Mouse (Mus musculus): ENCODE measurements at regions not wholly inside any gene's neighbourhood (a gene's known extent, or its start where the extent isn't known, plus 50 kb on each side); places are given as distances from the start of the nearest gene placed in this dataset.

- WGBS, result 61% methylated on average over 12 of the region's 12 CpGs
These were observed 67.1 kb upstream of the Ctnnb1 start for GRCm38 (mm10) chr9:120861788-120862345.

GRCm38 (mm10) chr9:120864410-120864809 is 64.6 kb upstream of the Ctnnb1 start:
- 71% methylated on average over 3 of the region's 3 CpGs for WGBS
- Histone ChIP-seq H3K9me3 (no peaks in the 10 kb centered on the region), H3K27ac (no peak overlapping the region), H3K4me3 (replicated peaks) (no peak overlapping the region), H3K9ac (no peak overlapping the region), H3K4me1 (replicated peaks) (peaks cover 13% of the 10 kb centered on the region), H3K4me2 (replicated peaks) (no peak overlapping the region), H3K36me3 (no peaks in the 10 kb centered on the region), H3K27me3 (replicated peaks) (no peaks in the 10 kb centered on the region)
- no peak for ATAC-seq

More at GRCm38 (mm10) chr9:120861788-120862345, 67.1 kb upstream of the Ctnnb1 start:
- Histone ChIP-seq H3K4me3 (replicated peaks) (no peak overlapping the region), H3K36me3 (no peaks in the 10 kb centered on the region), H3K9ac (no peak overlapping the region), H3K27me3 (replicated peaks) (no peaks in the 10 kb centered on the region), H3K4me1 (replicated peaks) (peaks cover 9% of the 10 kb centered on the region), H3K9me3 (no peaks in the 10 kb centered on the region), H3K27ac (no peak overlapping the region), H3K4me2 (replicated peaks) (no peak overlapping the region)
- no peak for ATAC-seq

- H3K27me3 ChIP-seq (replicated peaks), result no peaks in the 10 kb centered on the region
- no peak for ATAC-seq
- H3K36me3 ChIP-seq, result no peaks in the 10 kb centered on the region
- no peak overlapping the region for H3K4me2 ChIP-seq (replicated peaks)
- H3K9ac ChIP-seq, result no peak overlapping the region
- WGBS, result 55% methylated on average over 5 of the region's 5 CpGs
- peaks cover 16% of the 10 kb centered on the region for H3K4me1 ChIP-seq (replicated peaks)
- no peak overlapping the region for H3K27ac ChIP-seq
- H3K9me3 ChIP-seq, result no peaks in the 10 kb centered on the region
- H3K4me3 ChIP-seq (replicated peaks), result no peak overlapping the region
These were observed 62.8 kb upstream of the Ctnnb1 start for GRCm38 (mm10) chr9:120866251-120866650.

GRCm38 (mm10) chr9:120866709-120867108 is 62.3 kb upstream of the Ctnnb1 start:
- peak; percentile 58 for ATAC-seq
- 33% methylated on average over 4 of the region's 4 CpGs for WGBS
- Histone ChIP-seq H3K4me3 (replicated peaks) (no peak overlapping the region), H3K9me3 (no peaks in the 10 kb centered on the region), H3K27me3 (replicated peaks) (no peaks in the 10 kb centered on the region), H3K27ac (no peak overlapping the region), H3K36me3 (no peaks in the 10 kb centered on the region), H3K9ac (no peak overlapping the region), H3K4me2 (replicated peaks) (no peak overlapping the region), H3K4me1 (replicated peaks) (peaks cover 15% of the 10 kb centered on the region)

- Histone ChIP-seq H3K36me3 (no peaks in the 10 kb centered on the region), H3K27ac (no peak overlapping the region), H3K4me1 (replicated peaks) (peaks cover 11% of the 10 kb centered on the region), H3K4me2 (replicated peaks) (no peak overlapping the region), H3K4me3 (replicated peaks) (no peak overlapping the region), H3K27me3 (replicated peaks) (no peaks in the 10 kb centered on the region), H3K9ac (no peak overlapping the region), H3K9me3 (no peaks in the 10 kb centered on the region)
- no peak for ATAC-seq
- 83% methylated on average over 2 of the region's 2 CpGs for WGBS
These were observed 61.2 kb upstream of the Ctnnb1 start for GRCm38 (mm10) chr9:120867861-120868260.

GRCm38 (mm10) chr9:120868330-120868729 is 60.7 kb upstream of the Ctnnb1 start:
- no peaks in the 10 kb centered on the region for H3K36me3 ChIP-seq
- ATAC-seq, result no peak
- no peaks in the 10 kb centered on the region for H3K27me3 ChIP-seq (replicated peaks)
- H3K9ac ChIP-seq, result no peak overlapping the region
- no peak overlapping the region for H3K4me2 ChIP-seq (replicated peaks)
- no peaks in the 10 kb centered on the region for H3K9me3 ChIP-seq
- H3K4me1 ChIP-seq (replicated peaks), result peaks cover 11% of the 10 kb centered on the region
- no peak overlapping the region for H3K27ac ChIP-seq
- 73% methylated on average over 4 of the region's 4 CpGs for WGBS
- H3K4me3 ChIP-seq (replicated peaks), result no peak overlapping the region

- no peaks in the 10 kb centered on the region for H3K27me3 ChIP-seq (replicated peaks)
- WGBS, result 30% methylated on average over 19 of the region's 19 CpGs
- no peak overlapping the region for H3K9ac ChIP-seq
- H3K4me1 ChIP-seq (replicated peaks), result peaks cover 11% of the 10 kb centered on the region
- peak overlapping the region; percentile 45 for H3K4me2 ChIP-seq (replicated peaks)
- peak overlapping the region; percentile 40 for H3K27ac ChIP-seq
- no peaks in the 10 kb centered on the region for H3K36me3 ChIP-seq
- H3K4me3 ChIP-seq (replicated peaks), result no peak overlapping the region
- no peaks in the 10 kb centered on the region for H3K9me3 ChIP-seq
- ATAC-seq, result no peak; the same call in 1 of the 2 replicates
These were observed 59.5 kb upstream of the Ctnnb1 start for GRCm38 (mm10) chr9:120869432-120870081.

- Histone ChIP-seq H3K9me3 (no peaks in the 10 kb centered on the region), H3K4me3 (replicated peaks) (no peak overlapping the region), H3K36me3 (no peaks in the 10 kb centered on the region), H3K27me3 (replicated peaks) (no peaks in the 10 kb centered on the region), H3K27ac (no peak overlapping the region), H3K4me1 (replicated peaks) (peaks cover 7% of the 10 kb centered on the region), H3K9ac (no peak overlapping the region), H3K4me2 (replicated peaks) (no peak overlapping the region)
- WGBS, result 93% methylated on average over 3 of the region's 3 CpGs
- no peak for ATAC-seq
These were observed 55.7 kb upstream of the Ctnnb1 start for GRCm38 (mm10) chr9:120873293-120873692.

GRCm38 (mm10) chr9:120874416-120874976 is 54.5 kb upstream of the Ctnnb1 start:
- 90% methylated on average over 5 of the region's 5 CpGs for WGBS
- Histone ChIP-seq H3K4me1 (replicated peaks) (peaks cover 2% of the 10 kb centered on the region; the same call in 1 of the 2 replicates), H3K4me2 (replicated peaks) (no peak overlapping the region), H3K36me3 (no peaks in the 10 kb centered on the region), H3K9me3 (no peaks in the 10 kb centered on the region), H3K4me3 (replicated peaks) (no peak overlapping the region), H3K27ac (no peak overlapping the region), H3K9ac (no peak overlapping the region), H3K27me3 (replicated peaks) (no peaks in the 10 kb centered on the region)
- no peak for ATAC-seq

- Histone ChIP-seq H3K36me3 (no peaks in the 10 kb centered on the region), H3K27ac (no peak overlapping the region), H3K9me3 (no peaks in the 10 kb centered on the region), H3K4me3 (replicated peaks) (no peak overlapping the region), H3K4me2 (replicated peaks) (no peak overlapping the region), H3K4me1 (replicated peaks) (peaks cover 9% of the 10 kb centered on the region), H3K9ac (no peak overlapping the region), H3K27me3 (replicated peaks) (no peaks in the 10 kb centered on the region)
- ATAC-seq, result no peak
- 81% methylated on average over 2 of the region's 2 CpGs for whole genome bisulfite sequencing
These were observed 51.9 kb upstream of the Ctnnb1 start for GRCm38 (mm10) chr9:120877101-120877500.
